25 mouse cellular contexts compared by ENCODE assay signal in genomic region chr9:46218176-46218575, GRCm38 (mm10). TPM values are rescaled to one million over a fixed set of nuclear protein-coding genes. Genes with fewer than 3 reads are reported as not detected.
"Had no signal": no experiment of that assay in that cellular context is flagged by ENCODE, and none has a peak within 500 bp of the region (broad histone marks: within the 10 kb centered on the region; RNA-seq: fewer than 3 reads in every experiment).

No protein-coding gene starts in this region.

- H3K27ac ChIP-seq: lung, embryonic 15.5 days; midbrain, embryonic 10.5 days; midbrain, embryonic 12.5 days; neural tube, embryonic 13.5 days; neural tube, embryonic 15.5 days had no signal

- H3K9ac ChIP-seq: liver, embryonic 15.5 days; liver, postnatal 0 days; lung, embryonic 15.5 days; midbrain, embryonic 12.5 days; neural tube, embryonic 13.5 days; neural tube, embryonic 15.5 days had no signal

- H3K4me2 ChIP-seq: liver, embryonic 15.5 days; lung, embryonic 15.5 days; midbrain, embryonic 12.5 days; neural tube, embryonic 13.5 days; neural tube, embryonic 15.5 days had no signal

- H3K4me3 ChIP-seq: liver, embryonic 15.5 days; lung, embryonic 15.5 days; midbrain, embryonic 10.5 days; midbrain, embryonic 12.5 days; myocyte; neural tube, embryonic 13.5 days; neural tube, embryonic 15.5 days had no signal

- H3K9me3 ChIP-seq: liver, embryonic 15.5 days; lung, embryonic 15.5 days; midbrain, embryonic 10.5 days; midbrain, embryonic 12.5 days; neural tube, embryonic 13.5 days; neural tube, embryonic 15.5 days had no signal

- H3K27me3 ChIP-seq: liver, embryonic 15.5 days; lung, embryonic 15.5 days; midbrain, embryonic 12.5 days; neural tube, embryonic 13.5 days; neural tube, embryonic 15.5 days had no signal

- ATAC-seq: liver, postnatal 0 days; midbrain, embryonic 16.5 days had no signal

- DNase-seq: liver, postnatal 0 days; lung, adult 2 months; lung, postnatal 10 days; lung, postnatal 4 days; midbrain, embryonic 14.5 days; retina, postnatal 1 day; right cerebral cortex, adult 18-20 months; right cerebral cortex, postnatal 25 days; right cerebral cortex, postnatal 4 days; spleen, adult 18-20 months; thymus, adult 2 months; thymus, postnatal 25 days; thymus, postnatal 4 days had no signal

- H3K4me1 ChIP-seq: midbrain, embryonic 12.5 days; neural tube, embryonic 13.5 days; neural tube, embryonic 15.5 days had no signal

RNA-seq across cellular contexts. Expression of gene Apoa1, which starts 10.2 kb away (rescaled TPM):
- total RNA-seq: megakaryocyte, adult 5-6 weeks; megakaryocyte-erythroid progenitor cell, adult 5-6 weeks had no signal
- polyA plus RNA-seq: myocyte had no signal

RNA-seq across cellular contexts. Expression of gene Apoc3, which starts 17.3 kb away (rescaled TPM):
- total RNA-seq: megakaryocyte, adult 5-6 weeks; megakaryocyte-erythroid progenitor cell, adult 5-6 weeks had no signal
- polyA plus RNA-seq: lung, embryonic 15.5 days; midbrain, embryonic 10.5 days; midbrain, embryonic 12.5 days; midbrain, embryonic 14.5 days; midbrain, embryonic 16.5 days; myocyte; neural tube, embryonic 11.5 days; neural tube, embryonic 13.5 days; neural tube, embryonic 15.5 days; stomach, embryonic 14.5 days had no signal

RNA-seq across cellular contexts. Expression of gene Apoa4, which starts 22.3 kb away (rescaled TPM):
- total RNA-seq: megakaryocyte, adult 5-6 weeks; megakaryocyte-erythroid progenitor cell, adult 5-6 weeks had no signal
- polyA plus RNA-seq: midbrain, embryonic 10.5 days; midbrain, embryonic 12.5 days; midbrain, embryonic 14.5 days; midbrain, embryonic 16.5 days; myocyte; neural tube, embryonic 11.5 days; neural tube, embryonic 15.5 days had no signal

RNA-seq across cellular contexts. Expression of gene Apoa5, which starts 50.3 kb away (rescaled TPM):
- total RNA-seq: megakaryocyte-erythroid progenitor cell, adult 5-6 weeks had no signal
- polyA plus RNA-seq: lung, embryonic 15.5 days; midbrain, embryonic 10.5 days; midbrain, embryonic 12.5 days; midbrain, embryonic 14.5 days; midbrain, embryonic 16.5 days; myocyte; neural tube, embryonic 11.5 days; neural tube, embryonic 13.5 days; neural tube, embryonic 15.5 days; stomach, embryonic 14.5 days had no signal
